Mouse (Mus musculus) ES-E14 (cell line): ENCODE measurements at regions not wholly inside any gene's neighbourhood (a gene's known extent, or its start where the extent isn't known, plus 50 kb on each side); places are given as distances from the start of the nearest gene placed in this dataset.

ENCODE experiments used
- DNase-seq: peaks from one replicate; pipeline ENCODE4 v3.0.0-alpha.2; 2013; ENCODE audit warnings: low read depth, low spot score
- H3K27ac ChIP-seq: 2 replicates; pipeline ENCODE4 v1.5.1; 2012; ENCODE audit warnings: low read depth, mild to moderate bottlenecking, low read length, moderate library complexity, mixed read lengths; ENCODE audit not compliant: poor library complexity, insufficient read depth, severe bottlenecking
- H3K36me3 ChIP-seq: 2 replicates; pipeline ENCODE4 v1.6.1; 2012; ENCODE audit warnings: mild to moderate bottlenecking, low read length, moderate library complexity, mixed read lengths; ENCODE audit not compliant: control insufficient read depth, poor library complexity, insufficient read depth, severe bottlenecking
- H3K4me1 ChIP-seq, 2 experiments: fragments of 150-350 bp in 1 of 2; sonication (generic) in 1 of 2; 2 replicates each; pipeline ENCODE4 v1.6.1; 2012; ENCODE audit warnings: low read length in 2 of 2, mild to moderate bottlenecking in 1 of 2, mixed read lengths in 1 of 2; ENCODE audit not compliant: control insufficient read depth in 2 of 2, insufficient read depth in 2 of 2, poor library complexity in 1 of 2
- H3K4me3 ChIP-seq, 2 experiments: fragments of 150-350 bp in 1 of 2; sonication (generic) in 1 of 2; 2 replicates each; pipeline ENCODE4 v1.5.1; 2012; ENCODE audit warnings: low read length in 2 of 2, low read depth in 1 of 2, mild to moderate bottlenecking in 1 of 2, mixed read lengths in 1 of 2; ENCODE audit not compliant: insufficient read depth in 1 of 2, poor library complexity in 1 of 2, severe bottlenecking in 1 of 2
- H3K9ac ChIP-seq: 2 replicates; pipeline ENCODE4 v1.6.1; 2012; ENCODE audit warnings: low read depth, mild to moderate bottlenecking, low read length, mixed read lengths; ENCODE audit not compliant: poor library complexity, insufficient read depth, severe bottlenecking
- H3K9me3 ChIP-seq: fragments of 150-350 bp; sonication (generic); 2 replicates; pipeline ENCODE4 v1.6.1; 2012; ENCODE audit warnings: low read depth, mild to moderate bottlenecking, low read length; ENCODE audit not compliant: control insufficient read depth, insufficient read depth
- CHD2 ChIP-seq: IDR thresholded peaks from 2 replicates; pipeline ENCODE4 v1.6.1; 2014; ENCODE audit warnings: mild to moderate bottlenecking, low read depth, low read length, inconsistent platforms
- HCFC1 ChIP-seq: IDR thresholded peaks from 2 replicates; pipeline ENCODE4 v1.6.1; 2012; ENCODE audit warnings: low read length, inconsistent platforms, borderline replicate concordance; ENCODE audit not compliant: insufficient read depth
- MAFK ChIP-seq: IDR thresholded peaks from 2 replicates; pipeline ENCODE4 v1.6.1; 2014; ENCODE audit warnings: mild to moderate bottlenecking, low read depth, low read length, inconsistent platforms; ENCODE audit not compliant: insufficient read depth
- ZC3H11A ChIP-seq: IDR thresholded peaks from 2 replicates; pipeline ENCODE4 v1.6.1; 2012; ENCODE audit warnings: low read depth, mild to moderate bottlenecking, inconsistent platforms, low read length, borderline replicate concordance
- ZNF384 ChIP-seq: IDR thresholded peaks from 2 replicates; pipeline ENCODE4 v1.6.1; 2012; ENCODE audit warnings: low read depth, low read length, inconsistent platforms
- in situ Hi-C, 2 experiments: fragments of 600-800 bp; cut with MboI; formaldehyde crosslinking; loops; one replicate each; pipeline ENCODE4 v1.15.1; 2025; ENCODE audit warnings: low sequenced_read_pairs in 2 of 2, inconsistent platforms in 1 of 2; ENCODE audit not compliant: unreplicated experiment in 2 of 2

- Histone ChIP-seq H3K9me3 (no peaks in the 10 kb centered on the region), H3K36me3 (no peaks in the 10 kb centered on the region), H3K4me3 (no peak overlapping the region), H3K27ac (no peak overlapping the region), H3K4me1 (peaks cover 3 to 16% of the 10 kb centered on the region in 2 experiments), H3K9ac (no peak overlapping the region)
- in situ Hi-C loops: no loop called here
- TF ChIP-seq ZC3H11A (no peak), CHD2 (no peak), ZNF384 (no peak), HCFC1 (no peak), MAFK (no peak)
- no peak for DNase-seq
These were observed 58.7 kb upstream of the Pmepa1 start for GRCm38 (mm10) chr2:173334856-173335595.

GRCm38 (mm10) chr2:173335859-173336258 lies 59.5 kb upstream of the Pmepa1 start:
- in situ Hi-C loops: no loop called here
- Histone ChIP-seq H3K27ac (no peak overlapping the region), H3K9me3 (no peaks in the 10 kb centered on the region), H3K4me3 (no peak overlapping the region), H3K4me1 (peaks cover 3 to 17% of the 10 kb centered on the region in 2 experiments), H3K36me3 (no peaks in the 10 kb centered on the region), H3K9ac (no peak overlapping the region)
- no peak for DNase-seq
- TF ChIP-seq MAFK (no peak), ZC3H11A (no peak), HCFC1 (no peak), ZNF384 (no peak), CHD2 (no peak)

GRCm38 (mm10) chr2:173337666-173338065 lies 61.3 kb upstream of the Pmepa1 start:
- in situ Hi-C loops: no loop called here
- Histone ChIP-seq H3K4me1 (peaks cover 3 to 17% of the 10 kb centered on the region in 2 experiments), H3K4me3 (no peak overlapping the region), H3K36me3 (no peaks in the 10 kb centered on the region), H3K9ac (no peak overlapping the region), H3K27ac (no peak overlapping the region), H3K9me3 (no peaks in the 10 kb centered on the region)
- no peak for DNase-seq
- TF ChIP-seq CHD2: no peak
- TF ChIP-seq ZC3H11A: no peak
- no peak for TF ChIP-seq ZNF384
- TF ChIP-seq MAFK: no peak
- TF ChIP-seq HCFC1: no peak

- Histone ChIP-seq H3K4me3 (no peak overlapping the region), H3K4me1 (peaks cover 3 to 17% of the 10 kb centered on the region in 2 experiments), H3K9ac (no peak overlapping the region), H3K9me3 (no peaks in the 10 kb centered on the region), H3K36me3 (no peaks in the 10 kb centered on the region), H3K27ac (no peak overlapping the region)
- TF ChIP-seq MAFK (no peak), ZNF384 (no peak), HCFC1 (no peak), ZC3H11A (no peak), CHD2 (no peak)
- in situ Hi-C loops: no loop called here
- no peak for DNase-seq
These were observed 62.3 kb upstream of the Pmepa1 start for GRCm38 (mm10) chr2:173338671-173339070.

GRCm38 (mm10) chr2:173339211-173339610 lies 62.9 kb upstream of the Pmepa1 start:
- in situ Hi-C loops: no loop called here
- Histone ChIP-seq H3K9me3 (no peaks in the 10 kb centered on the region), H3K4me3 (no peak overlapping the region), H3K4me1 (peaks cover 3 to 12% of the 10 kb centered on the region in 2 experiments), H3K9ac (no peak overlapping the region), H3K27ac (no peak overlapping the region), H3K36me3 (no peaks in the 10 kb centered on the region)
- TF ChIP-seq CHD2 (no peak), ZNF384 (no peak), MAFK (no peak), HCFC1 (no peak), ZC3H11A (no peak)
- no peak for DNase-seq
